Mouse (Mus musculus) limb, embryonic 12.5 days (tissue): ENCODE results near the gene Pacs1. TPM values are rescaled to one million over a fixed set of nuclear protein-coding genes. Genes with fewer than 3 reads are reported as not detected.
A peak's percentile ranks its signal among the peaks of the same experiment; 100 is the strongest.
"Not testable (repeated sequence)": the region's sequence is repeated elsewhere in the genome, so short reads cannot be mapped to it uniquely, and the experiment has no call there.

ENCODE experiments used
- ATAC-seq: fragments of 200-750 bp; cut with Nextera tagmentation; 2 replicates; pipeline ENCODE4 v1.8.0; 2017; ENCODE audit warnings: low read depth, moderate TSS enrichment; ENCODE audit not compliant: insufficient number of reproducible peaks, insufficient read depth, low FRiP score, low TSS enrichment
- H3K27ac ChIP-seq: fragments of 300-500 bp; sonication (generic); 2 replicates; pipeline ENCODE4 v1.5.1; 2016; ENCODE audit warnings: mild to moderate bottlenecking, moderate library complexity
- H3K27me3 ChIP-seq: fragments of 300-500 bp; sonication (generic); 2 replicates; pipeline ENCODE4 v1.6.1; 2016; ENCODE audit warnings: mild to moderate bottlenecking, moderate library complexity
- H3K36me3 ChIP-seq: fragments of 300-500 bp; sonication (generic); 2 replicates; pipeline ENCODE4 v1.6.1; 2016; ENCODE audit warnings: mild to moderate bottlenecking, moderate library complexity
- H3K4me1 ChIP-seq: fragments of 300-500 bp; sonication (generic); replicated peaks from 2 replicates; pipeline ENCODE4 v1.6.1; 2016
- H3K4me2 ChIP-seq: fragments of 300-500 bp; sonication (generic); 2 replicates; pipeline ENCODE4 v1.6.1; 2016; ENCODE audit warnings: mild to moderate bottlenecking, moderate library complexity
- H3K4me3 ChIP-seq: fragments of 300-500 bp; sonication (generic); replicated peaks from 2 replicates; pipeline ENCODE4 v1.5.1; 2016; ENCODE audit warnings: mild to moderate bottlenecking
- H3K9ac ChIP-seq: fragments of 300-500 bp; sonication (generic); replicated peaks from 2 replicates; pipeline ENCODE4 v1.6.1; 2016; ENCODE audit warnings: mild to moderate bottlenecking, moderate library complexity
- H3K9me3 ChIP-seq: fragments of 300-500 bp; sonication (generic); 2 replicates; pipeline ENCODE4 v1.6.1; 2016; ENCODE audit warnings: mild to moderate bottlenecking, moderate library complexity
- WGBS: fragments of 180-500 bp; shearing (Covaris S2); methylation state at CpG from one replicate; pipeline ENCODE4 v1.1.7; 2016; 5-methylcytosine and 5-hydroxymethylcytosine counted together
- polyA plus RNA-seq: library from polyadenylated mRNA; unstranded; fragments of >200 nt; fragmentation: Nextera tagmentation; extraction: Ambion mirVana; gene quantifications from 2 replicates; pipeline ENCODE4 v1.2.1, GENCODE M21; 2016

Pacs1 gene
- polyA plus RNA-seq, 1 experiment from 2014 or later = 25.9 TPM

GRCm38 (mm10) chr19:5094746-5095417 lies 178.0 kb downstream of the Pacs1 start:
- peak overlapping the region; percentile 47 for H3K4me2 ChIP-seq
- peak overlapping the region; percentile 15; the same call in 1 of the 2 replicates for H3K4me3 ChIP-seq
- peaks cover 46% of the 10 kb centered on the region for H3K36me3 ChIP-seq
- H3K27me3 ChIP-seq = no peaks in the 10 kb centered on the region
- no peaks in the 10 kb centered on the region for H3K9me3 ChIP-seq
- peaks cover 62% of the 10 kb centered on the region for H3K4me1 ChIP-seq
- WGBS = 41% methylated on average over 11 of the region's 11 CpGs
- H3K27ac ChIP-seq = peak overlapping the region; percentile 24; the same call in 1 of the 2 replicates
- no peak overlapping the region; the same call in 1 of the 2 replicates for H3K9ac ChIP-seq
- ATAC-seq = no peak

GRCm38 (mm10) chr19:5094243-5094632 lies 178.7 kb downstream of the Pacs1 start:
- peak overlapping the region; percentile 15; the same call in 1 of the 2 replicates for H3K4me3 ChIP-seq
- H3K4me1 ChIP-seq = peaks cover 57% of the 10 kb centered on the region
- H3K9ac ChIP-seq = peak overlapping the region; percentile 18; the same call in 1 of the 2 replicates
- ATAC-seq = peak; percentile 29; the same call in 1 of the 2 replicates
- WGBS = under 1% methylated on average over 21 of the region's 21 CpGs
- no peaks in the 10 kb centered on the region for H3K9me3 ChIP-seq
- peaks cover 45% of the 10 kb centered on the region for H3K36me3 ChIP-seq
- H3K4me2 ChIP-seq = peak overlapping the region; percentile 47
- H3K27me3 ChIP-seq = no peaks in the 10 kb centered on the region
- peak overlapping the region; percentile 24; the same call in 1 of the 2 replicates for H3K27ac ChIP-seq

GRCm38 (mm10) chr19:5093481-5094242 lies 179.3 kb downstream of the Pacs1 start:
- 78% methylated on average over 12 of the region's 12 CpGs for WGBS
- Histone ChIP-seq H3K27ac (no peak overlapping the region), H3K4me1 (peaks cover 57% of the 10 kb centered on the region), H3K9ac (0 out of 2 replicates have a peak overlapping the region, but pooled peaks have one; percentile 18), H3K4me3 (no peak overlapping the region), H3K36me3 (peaks cover 44% of the 10 kb centered on the region), H3K27me3 (no peaks in the 10 kb centered on the region), H3K9me3 (no peaks in the 10 kb centered on the region), H3K4me2 (peak overlapping the region; percentile 47)
- ATAC-seq = no peak

GRCm38 (mm10) chr19:5092083-5092482 lies 180.8 kb downstream of the Pacs1 start:
- Histone ChIP-seq H3K9ac (no peak overlapping the region), H3K27ac (no peak overlapping the region), H3K4me1 (peaks cover 48% of the 10 kb centered on the region), H3K4me3 (no peak overlapping the region), H3K36me3 (peaks cover 44% of the 10 kb centered on the region), H3K9me3 (no peaks in the 10 kb centered on the region), H3K4me2 (no peak overlapping the region), H3K27me3 (peaks cover under 1% of the 10 kb centered on the region)
- no peak for ATAC-seq
- WGBS = 93% methylated on average over 10 of the region's 10 CpGs

- Histone ChIP-seq H3K4me1 (peaks cover 31% of the 10 kb centered on the region), H3K27ac (no peak overlapping the region), H3K9ac (peak overlapping the region; percentile 74), H3K27me3 (peaks cover 26% of the 10 kb centered on the region), H3K9me3 (no peaks in the 10 kb centered on the region), H3K36me3 (peaks cover 44% of the 10 kb centered on the region), H3K4me2 (peak overlapping the region; percentile 85), H3K4me3 (peak overlapping the region; percentile 82)
- no peak for ATAC-seq
- WGBS = 95% methylated on average over 4 of the region's 4 CpGs
Measured at GRCm38 (mm10) chr19:5089324-5089723, 183.6 kb downstream of the Pacs1 start.

GRCm38 (mm10) chr19:5087884-5088728 lies 184.8 kb downstream of the Pacs1 start, which contains the start of gene Yif1a:
Gene Yif1a (plus strand): TSS chr19:5088538.
- Histone ChIP-seq H3K9ac (peak within 1 kb of the TSS; percentile 74), H3K9me3 (no peaks in the 10 kb centered on the region), H3K36me3 (peaks cover 35% of the 10 kb centered on the region), H3K4me2 (peak within 1 kb of the TSS; percentile 85), H3K4me3 (peak within 1 kb of the TSS; percentile 82), H3K4me1 (peaks cover 24% of the 10 kb centered on the region), H3K27ac (peak within 1 kb of the TSS; percentile 64; the same call in 1 of the 2 replicates), H3K27me3 (peaks cover 38% of the 10 kb centered on the region)
- WGBS = under 1% methylated on average over 58 of the region's 58 CpGs
- peak; percentile 92 for ATAC-seq

- H3K9me3 ChIP-seq, H3K9ac ChIP-seq, H3K4me3 ChIP-seq, H3K27ac ChIP-seq, ATAC-seq, H3K4me2 ChIP-seq: not testable (repeated sequence)
- Histone ChIP-seq H3K27me3 (peaks cover 54% of the 10 kb centered on the region), H3K36me3 (peaks cover 20% of the 10 kb centered on the region), H3K4me1 (peaks cover 24% of the 10 kb centered on the region)
- WGBS = 57% methylated on average over 4 of the region's 4 CpGs
Measured at GRCm38 (mm10) chr19:5086533-5086932, 186.4 kb downstream of the Pacs1 start.

GRCm38 (mm10) chr19:5085145-5085863 lies 187.6 kb downstream of the Pacs1 start, which contains the start of gene Tmem151a:
Gene Tmem151a (minus strand): TSS chr19:5085531.
- WGBS = under 1% methylated on average over 68 of the region's 69 CpGs
- H3K9ac ChIP-seq = peak within 1 kb of the TSS; percentile 60
- no peak within 1 kb of the TSS for H3K27ac ChIP-seq
- H3K27me3 ChIP-seq = peaks cover 67% of the 10 kb centered on the region
- peaks cover 24% of the 10 kb centered on the region for H3K4me1 ChIP-seq
- peaks cover 7% of the 10 kb centered on the region for H3K36me3 ChIP-seq
- peak within 1 kb of the TSS; percentile 79 for H3K4me2 ChIP-seq
- peak within 1 kb of the TSS; percentile 49 for H3K4me3 ChIP-seq
- H3K9me3 ChIP-seq = no peaks in the 10 kb centered on the region
- ATAC-seq = no peak

GRCm38 (mm10) chr19:5084834-5085144 lies 188.1 kb downstream of the Pacs1 start:
- Histone ChIP-seq H3K4me2 (peak overlapping the region; percentile 79), H3K4me1 (peaks cover 24% of the 10 kb centered on the region), H3K4me3 (peak overlapping the region; percentile 49), H3K36me3 (peaks cover 5% of the 10 kb centered on the region), H3K9me3 (no peaks in the 10 kb centered on the region), H3K9ac (peak overlapping the region; percentile 60; the same call in 1 of the 2 replicates), H3K27ac (no peak overlapping the region), H3K27me3 (peaks cover 72% of the 10 kb centered on the region)
- WGBS = 3% methylated on average over 15 of the region's 15 CpGs
- no peak for ATAC-seq
